Mouse (Mus musculus) cerebellum, postnatal 25 days (tissue): ENCODE results near the gene Prss50.
"Not testable (repeated sequence)": the region's sequence is repeated elsewhere in the genome, so short reads cannot be mapped to it uniquely, and the experiment has no call there.

Experiments
- DNase-seq, 2 experiments: peaks; one replicate each; pipeline ENCODE4 v3.0.0; 2021; ENCODE audit warnings: mixed read lengths in 2 of 2

The Prss50 gene

GRCm38 (mm10) chr9:110857781-110858472 is at the start of gene Prss50:
Gene Prss50 (plus strand): TSS chr9:110857967.
- DNase-seq = no peak

- DNase-seq = no peak
Observed at GRCm38 (mm10) chr9:110810051-110810450, 47.7 kb upstream of the Prss50 start.

GRCm38 (mm10) chr9:110813789-110814188 is 44.0 kb upstream of the Prss50 start, which contains the start of gene Prss44:
Gene Prss44 (plus strand): TSS chr9:110813994.
- DNase-seq = no peak

- not testable (repeated sequence) for DNase-seq
Observed at GRCm38 (mm10) chr9:110820546-110820945, 37.2 kb upstream of the Prss50 start.

GRCm38 (mm10) chr9:110821436-110821835 is 36.3 kb upstream of the Prss50 start:
- DNase-seq = no peak

- DNase-seq = no peak
Observed at GRCm38 (mm10) chr9:110825426-110825825, 32.3 kb upstream of the Prss50 start.

- DNase-seq = no peak
Observed at GRCm38 (mm10) chr9:110825832-110826231, 31.9 kb upstream of the Prss50 start.

- DNase-seq = no peak
Observed at GRCm38 (mm10) chr9:110826390-110826789, 31.4 kb upstream of the Prss50 start, which contains the start of gene Prss43. Gene Prss43 (plus strand): TSS chr9:110826690.

GRCm38 (mm10) chr9:110833021-110833420 is 24.7 kb upstream of the Prss50 start:
- no peak for DNase-seq

- DNase-seq = no peak
Observed at GRCm38 (mm10) chr9:110834411-110834810, 23.4 kb upstream of the Prss50 start, which contains the start of gene Prss45. Gene Prss45 (plus strand): TSS chr9:110834588.

- DNase-seq = no peak
Observed at GRCm38 (mm10) chr9:110834961-110835360, 22.8 kb upstream of the Prss50 start.

- no peak for DNase-seq
Observed at GRCm38 (mm10) chr9:110836112-110836511, 21.7 kb upstream of the Prss50 start.

GRCm38 (mm10) chr9:110840905-110841304 is 16.9 kb upstream of the Prss50 start:
- no peak for DNase-seq

GRCm38 (mm10) chr9:110841438-110841837 is 16.3 kb upstream of the Prss50 start:
- no peak for DNase-seq

GRCm38 (mm10) chr9:110844206-110844605 is 13.6 kb upstream of the Prss50 start, which contains the start of gene Prss46:
Gene Prss46 (plus strand): TSS chr9:110844506.
- DNase-seq = no peak

GRCm38 (mm10) chr9:110849162-110849561 is 8.6 kb upstream of the Prss50 start:
- DNase-seq = no peak

GRCm38 (mm10) chr9:110855903-110856302 is 1.9 kb upstream of the Prss50 start:
- no peak for DNase-seq

GRCm38 (mm10) chr9:110856920-110857319 is 847 bp upstream of the Prss50 start:
- DNase-seq = no peak

- no peak for DNase-seq
Observed at GRCm38 (mm10) chr9:110858523-110858922, 756 bp downstream of the Prss50 start.

GRCm38 (mm10) chr9:110858967-110859596 is 1.3 kb downstream of the Prss50 start:
- no peak for DNase-seq

GRCm38 (mm10) chr9:110871030-110871429 is 13.3 kb downstream of the Prss50 start:
- DNase-seq = peak; percentile 58 to 74

- DNase-seq = peak in 1 of 2 experiments; percentile 37
Observed at GRCm38 (mm10) chr9:110873681-110874659, 16.2 kb downstream of the Prss50 start.

GRCm38 (mm10) chr9:110874660-110875191 is 17.0 kb downstream of the Prss50 start:
- DNase-seq = no peak
